Mouse (Mus musculus) embryo, embryonic 10 days (tissue): ENCODE results near the gene Ctsw.
"Not testable (repeated sequence)": the region's sequence is repeated elsewhere in the genome, so short reads cannot be mapped to it uniquely, and the experiment has no call there.

Experiments
- DNase-seq: peaks from one replicate; pipeline ENCODE4 v3.0.0-alpha.2; 2015; ENCODE audit warnings: low spot score

Gene Ctsw

DNA sequence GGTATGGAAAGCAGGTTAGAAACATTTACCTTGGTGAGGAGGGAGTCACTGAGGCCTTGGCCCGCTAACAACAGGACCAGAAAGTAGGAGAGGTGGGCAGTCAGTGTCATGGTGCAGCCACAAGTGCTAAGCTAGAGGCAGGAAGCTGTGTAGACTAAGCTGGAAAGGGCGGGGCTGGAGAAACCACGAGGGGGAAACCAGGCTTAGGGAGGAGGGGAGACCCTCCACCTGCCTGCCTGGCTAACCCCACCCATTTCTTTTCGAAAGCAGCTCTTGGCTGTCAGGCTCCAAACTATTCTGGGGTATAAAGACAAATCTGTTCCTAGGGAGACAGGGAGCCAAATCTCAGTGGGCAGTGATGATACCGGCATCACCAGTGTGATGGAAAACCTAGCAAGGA lies at the start of gene Ctsw:
Gene Ctsw, minus strand, starts transcription at position 134 of the 400 bp plus-strand sequence.
- DNase-seq = no peak

DNA sequence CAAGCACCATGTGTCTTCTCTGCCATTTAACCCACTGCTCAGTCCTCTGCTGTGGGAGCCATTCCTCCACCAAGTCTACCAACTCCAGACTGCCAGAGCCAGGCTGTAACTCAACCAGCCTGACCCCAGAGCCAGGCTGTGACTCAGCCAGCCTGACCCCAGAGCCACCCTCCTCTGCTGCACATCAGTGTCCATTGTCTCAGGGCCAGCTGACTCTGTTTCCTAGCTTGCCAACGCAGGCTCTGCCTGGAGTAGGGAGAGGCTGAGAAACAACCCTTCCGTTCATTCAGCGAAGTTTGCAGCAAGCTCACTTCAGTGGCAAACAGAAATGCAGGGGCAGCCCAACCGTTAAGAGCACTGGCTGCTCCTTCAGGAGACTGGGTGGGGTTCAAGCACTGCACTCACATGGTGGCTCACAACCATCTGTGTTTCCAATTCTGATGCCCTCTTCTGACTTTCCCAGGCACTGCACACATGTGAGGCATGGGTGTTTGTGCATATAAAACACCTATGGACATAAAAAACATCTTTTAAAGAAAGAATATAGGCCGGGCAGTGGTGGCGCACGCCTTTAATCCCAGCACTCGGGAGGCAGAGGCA lies 48.7 kb upstream of the Ctsw start:
- DNase-seq = no peak

DNA sequence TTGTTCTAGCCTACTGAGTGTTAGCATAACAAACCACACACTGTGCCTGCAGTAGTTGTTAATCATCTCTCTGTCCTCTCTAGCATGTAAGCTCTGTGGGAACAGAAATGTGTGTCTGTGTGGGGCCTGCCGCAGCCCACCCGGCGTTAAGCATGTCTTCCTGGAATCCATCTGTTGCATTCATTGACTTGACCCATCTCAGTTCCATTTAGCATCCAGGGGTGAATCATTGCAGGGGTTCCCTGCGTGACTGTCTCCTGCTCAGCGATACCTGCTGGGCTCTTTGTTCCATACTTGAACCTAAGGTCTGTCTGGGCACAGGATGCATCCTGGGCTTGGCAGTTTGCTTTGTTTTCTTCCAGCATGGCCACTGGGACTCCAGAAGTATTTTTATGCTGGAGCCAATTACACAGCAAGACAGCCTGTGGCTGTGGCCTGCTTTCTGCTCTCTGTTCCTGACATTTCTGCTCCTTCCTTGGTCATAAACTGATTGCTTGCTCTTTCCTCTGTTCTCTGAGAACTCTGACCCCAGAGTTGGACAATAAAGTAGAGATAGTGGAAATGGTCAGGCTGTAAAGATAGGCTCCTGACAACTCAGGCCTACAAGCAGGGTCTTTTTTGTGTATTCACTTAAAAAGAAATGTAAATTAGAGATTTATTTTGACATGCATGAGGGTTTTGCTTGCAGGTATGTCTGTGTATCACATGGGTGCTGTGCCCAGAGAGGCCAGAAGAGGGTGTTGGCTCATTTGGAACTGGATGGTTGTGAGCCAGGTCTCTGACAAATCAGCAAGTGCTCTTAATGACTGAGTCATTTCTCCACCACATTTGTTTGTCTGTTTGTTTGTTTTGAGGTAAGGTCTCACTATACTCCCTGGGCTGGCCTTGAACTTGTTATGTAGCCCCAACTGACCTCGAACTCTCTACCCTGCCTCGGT lies 47.8 kb upstream of the Ctsw start:
- DNase-seq = no peak

DNA sequence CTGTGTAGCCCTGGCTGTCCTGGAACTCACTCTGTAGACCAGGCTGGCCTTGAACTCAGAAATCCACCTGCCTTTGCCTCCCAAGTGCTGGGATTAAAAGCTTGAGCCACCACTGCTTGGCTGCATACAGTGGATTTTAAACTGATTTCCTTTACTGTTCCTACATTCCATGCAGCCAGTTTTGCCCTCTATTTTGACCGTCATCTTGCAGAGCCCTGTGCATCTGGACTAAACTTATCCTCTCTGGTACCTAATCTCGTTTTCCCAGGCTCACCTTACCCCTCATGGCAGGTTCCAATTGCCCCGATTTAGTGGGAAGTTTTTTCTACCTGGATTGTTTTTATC lies 44.7 kb upstream of the Ctsw start:
- DNase-seq = no peak

DNA sequence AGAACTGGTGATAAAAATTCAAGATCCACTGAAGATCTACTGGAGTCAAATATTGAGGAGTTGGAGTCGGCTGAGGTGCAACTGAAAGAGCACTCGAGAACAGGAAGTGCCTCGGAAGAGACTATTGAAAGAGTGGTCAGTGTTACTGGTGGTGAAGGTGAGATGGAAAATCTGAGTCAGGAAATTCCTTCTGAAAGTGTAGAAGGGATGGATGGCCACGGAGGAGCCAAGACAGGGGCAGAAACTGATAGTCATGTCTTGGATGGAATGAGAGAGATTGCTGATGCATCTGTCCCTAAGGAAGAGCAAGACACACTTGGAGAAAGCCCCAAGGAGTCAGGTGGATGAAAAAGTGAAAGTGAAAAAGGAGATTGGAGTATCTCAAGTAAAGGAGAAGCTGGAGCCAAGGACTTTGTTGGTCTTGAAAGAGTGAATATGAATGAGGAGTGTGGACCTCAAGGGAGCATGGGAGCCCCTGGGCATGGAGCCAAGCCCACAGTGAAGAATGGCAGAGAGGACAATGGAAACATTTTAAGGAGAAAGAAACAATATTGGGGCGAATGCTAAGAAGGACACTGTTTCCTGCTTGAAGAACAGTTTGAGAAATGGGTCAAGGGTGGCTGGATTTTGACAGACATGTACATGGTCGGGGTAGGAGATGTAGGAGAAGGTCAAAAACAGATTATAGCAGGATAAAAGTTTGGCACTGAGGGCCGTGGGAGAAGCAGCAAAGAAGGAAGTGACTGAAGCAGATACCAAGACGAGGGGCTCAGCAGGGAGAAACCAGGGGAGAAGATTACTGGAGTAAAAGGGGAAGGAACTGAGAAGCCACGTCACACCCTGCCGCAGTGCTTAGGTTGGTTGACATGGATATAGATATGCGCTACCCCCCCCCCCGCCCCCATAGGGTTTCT lies 44.0 kb upstream of the Ctsw start:
- DNase-seq = no peak

DNA sequence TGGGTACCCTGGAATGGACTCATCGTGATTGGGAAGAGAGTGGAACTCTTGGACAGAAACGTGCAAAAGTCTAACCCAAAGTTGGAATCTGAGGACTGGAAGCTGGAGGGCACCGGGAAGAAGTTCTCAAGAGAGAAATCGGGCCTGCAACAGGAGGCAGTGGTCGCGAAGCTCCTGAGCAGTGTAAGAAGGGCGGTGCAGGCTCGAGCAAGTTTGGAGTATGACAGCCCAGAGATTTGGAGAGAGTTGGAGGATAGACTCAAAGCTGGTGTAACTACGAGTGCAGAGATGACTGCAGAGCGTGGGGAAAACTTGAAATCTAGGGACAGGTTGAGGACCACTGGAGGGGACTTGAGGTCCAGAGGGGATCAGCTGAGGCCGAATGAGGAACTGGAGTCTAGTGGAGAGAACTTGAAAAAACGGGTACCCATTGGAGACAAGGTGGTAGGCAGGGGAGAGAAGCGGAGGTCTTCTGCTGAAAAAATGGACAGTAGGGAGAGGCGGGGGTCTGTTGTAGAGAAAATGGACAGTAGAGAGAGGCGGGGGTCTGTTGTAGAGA lies 42.8 kb upstream of the Ctsw start:
- DNase-seq = no peak

DNA sequence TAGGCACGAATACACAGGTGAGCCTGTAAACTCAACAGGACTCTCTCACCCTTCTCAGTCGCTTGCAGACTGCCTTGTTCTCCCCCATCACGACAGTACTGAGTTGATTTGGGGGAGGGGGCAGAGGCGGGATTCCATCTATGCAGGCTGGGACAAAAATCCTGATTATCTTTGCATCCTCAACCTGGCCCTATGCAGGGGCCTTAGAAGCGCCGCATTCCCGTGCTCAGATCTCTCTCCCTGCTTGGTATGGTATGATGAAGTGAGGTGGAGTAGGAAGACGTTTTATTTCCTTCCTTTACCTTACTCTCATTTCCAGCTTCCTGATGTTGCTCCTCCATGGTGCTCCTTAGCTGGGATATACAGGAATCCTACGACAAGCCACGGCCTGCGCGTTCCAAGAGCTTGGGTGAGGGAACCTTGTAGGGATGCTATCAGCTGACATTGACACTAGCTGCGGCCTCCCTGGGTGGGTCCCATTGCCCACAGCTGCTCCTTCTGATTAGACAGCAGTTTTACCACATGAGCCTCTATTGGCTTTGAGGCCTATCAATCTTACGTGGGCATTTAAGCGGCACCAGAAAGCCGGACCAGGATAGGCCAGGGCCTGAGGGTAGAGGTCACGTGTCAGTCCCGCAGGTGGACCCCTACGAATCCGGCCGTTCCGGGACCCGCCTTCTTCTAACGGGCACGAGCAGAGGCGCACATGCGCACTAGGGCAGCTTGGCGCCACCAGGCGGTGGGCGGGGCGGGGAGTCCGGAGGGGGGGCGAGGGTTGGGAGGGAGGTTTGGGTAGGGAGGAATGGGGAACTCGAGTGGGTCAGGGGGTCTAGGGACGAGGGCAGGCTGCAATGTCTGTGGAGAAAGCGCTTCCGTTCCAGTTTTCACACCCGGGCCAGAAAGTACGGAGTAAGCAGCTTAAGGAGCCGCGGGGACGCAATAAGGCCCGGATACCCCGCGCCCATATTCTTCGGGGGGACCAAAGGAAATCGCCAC lies 42.0 kb upstream of the Ctsw start, which contains the start of gene Snx32:
Gene Snx32, minus strand, starts transcription at position 508 of the 996 bp plus-strand sequence.
- peak; percentile 96 for DNase-seq

DNA sequence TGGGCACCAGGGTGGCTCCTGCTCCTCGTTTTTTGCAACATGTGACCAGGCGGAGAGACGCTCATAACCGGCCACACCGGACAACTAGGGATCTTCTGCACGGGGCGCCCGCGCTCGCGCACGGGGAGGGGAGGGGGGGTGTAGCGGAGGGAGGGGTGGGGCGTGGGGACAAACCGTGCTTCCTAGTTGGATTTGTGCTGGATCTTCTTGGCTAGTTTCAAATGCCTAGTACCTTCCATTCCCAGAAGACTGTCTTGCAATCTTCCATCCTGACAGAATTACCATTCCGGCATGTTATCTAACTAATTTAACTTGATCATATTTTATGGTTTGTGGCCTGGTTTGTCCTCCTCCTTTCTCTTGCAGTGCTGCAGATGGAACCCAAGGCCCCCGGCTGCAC lies 35.4 kb upstream of the Ctsw start, which contains the start of gene 1700020D05Rik:
Gene 1700020D05Rik, minus strand, starts transcription at position 101 of the 400 bp plus-strand sequence.
- no peak for DNase-seq

DNA sequence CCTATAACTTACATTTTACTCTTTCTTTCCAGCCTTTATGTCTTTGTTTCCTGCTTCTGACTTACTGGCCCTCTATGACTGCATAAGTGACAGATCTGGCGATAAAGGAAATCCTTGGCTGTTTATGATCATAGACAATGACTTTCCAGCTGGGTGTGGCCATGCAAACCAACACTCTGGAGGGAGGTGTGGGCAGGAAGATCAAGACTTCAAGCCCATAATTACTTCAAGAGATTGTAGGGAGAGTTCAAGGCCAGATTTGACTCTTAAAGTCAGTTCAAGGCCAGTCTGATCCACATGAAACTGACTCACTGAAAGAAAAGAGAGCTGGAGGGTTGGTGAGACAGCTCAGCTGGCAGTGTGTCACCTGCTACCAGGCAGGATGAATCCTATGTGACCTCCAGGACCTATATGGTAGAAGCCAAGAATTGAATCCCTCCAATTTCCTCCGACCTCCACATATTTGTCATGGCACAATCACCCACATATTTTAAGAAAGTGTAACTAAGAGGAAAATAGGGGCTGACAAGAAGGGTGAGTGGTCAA lies 32.1 kb upstream of the Ctsw start:
- no peak for DNase-seq

DNA sequence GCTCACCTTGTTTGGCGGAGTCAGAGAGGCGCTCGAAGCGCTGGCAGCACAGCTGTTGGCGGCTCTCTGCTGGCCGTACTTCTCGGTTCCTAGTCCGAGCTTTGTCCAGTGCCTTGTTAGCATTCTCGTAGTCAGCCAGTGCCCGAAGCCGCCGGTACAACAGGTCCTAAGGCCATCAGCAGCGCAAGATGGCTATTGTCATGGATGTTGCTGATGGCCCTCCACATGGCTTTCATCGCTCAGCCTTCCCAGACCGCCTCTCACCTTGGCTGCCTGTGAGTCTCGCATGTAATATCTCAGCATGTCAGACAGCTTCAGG lies 27.7 kb upstream of the Ctsw start:
- no peak for DNase-seq

DNA sequence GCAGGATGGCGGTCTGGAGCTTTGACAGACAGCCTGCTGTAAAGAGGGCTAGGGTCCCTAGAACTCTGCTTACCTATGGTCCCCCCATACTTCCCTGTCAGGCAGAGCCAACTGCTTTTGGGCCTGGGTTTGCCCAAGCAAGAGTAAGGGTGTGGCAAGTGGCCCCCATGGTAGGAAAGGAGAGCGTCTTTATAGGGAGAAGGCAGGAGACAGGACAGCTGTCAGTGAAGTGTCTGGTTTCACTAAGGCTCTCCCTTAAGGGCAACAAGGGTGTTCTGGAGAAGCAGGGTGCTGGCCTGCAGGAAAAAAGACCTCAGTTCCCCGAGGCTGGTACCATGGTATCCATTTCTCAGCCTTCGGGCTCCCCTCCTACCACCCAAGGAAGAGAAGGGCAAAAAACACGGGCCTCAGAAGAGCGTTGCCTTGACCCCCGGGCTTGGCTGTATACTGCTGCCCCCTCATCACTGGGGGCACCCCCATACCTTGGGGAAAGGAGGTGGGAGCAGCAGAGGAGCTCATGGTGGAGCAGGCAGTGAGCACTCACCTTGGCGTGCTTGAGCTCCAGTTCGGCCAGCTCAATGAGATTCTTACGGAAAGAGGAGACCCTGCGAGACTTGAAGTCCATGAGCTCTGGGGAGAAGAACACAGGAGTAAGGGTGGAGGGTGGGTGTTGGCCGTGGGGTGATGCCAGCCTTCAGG lies 27.2 kb upstream of the Ctsw start:
- DNase-seq = no peak

DNA sequence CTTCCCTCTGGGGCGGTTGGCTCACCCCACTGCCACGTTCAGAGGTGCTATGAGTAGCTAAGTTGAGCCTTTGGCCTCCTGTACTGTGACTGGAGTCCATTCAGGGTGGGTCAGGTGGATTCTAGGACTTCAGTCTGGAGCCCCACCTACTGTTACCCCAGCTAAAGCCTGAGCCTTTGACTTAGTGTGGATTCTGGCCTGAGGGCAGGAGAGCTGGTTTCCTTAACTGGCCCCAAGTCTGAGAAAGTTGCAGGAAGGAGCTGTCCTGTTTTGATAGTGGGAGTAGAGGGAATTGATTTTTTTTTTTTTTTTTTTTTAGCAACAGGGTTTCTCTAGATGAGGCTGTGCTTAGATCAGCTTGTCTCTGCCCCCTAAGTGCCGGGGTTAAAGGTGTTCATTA lies 26.0 kb upstream of the Ctsw start:
- no peak for DNase-seq

DNA sequence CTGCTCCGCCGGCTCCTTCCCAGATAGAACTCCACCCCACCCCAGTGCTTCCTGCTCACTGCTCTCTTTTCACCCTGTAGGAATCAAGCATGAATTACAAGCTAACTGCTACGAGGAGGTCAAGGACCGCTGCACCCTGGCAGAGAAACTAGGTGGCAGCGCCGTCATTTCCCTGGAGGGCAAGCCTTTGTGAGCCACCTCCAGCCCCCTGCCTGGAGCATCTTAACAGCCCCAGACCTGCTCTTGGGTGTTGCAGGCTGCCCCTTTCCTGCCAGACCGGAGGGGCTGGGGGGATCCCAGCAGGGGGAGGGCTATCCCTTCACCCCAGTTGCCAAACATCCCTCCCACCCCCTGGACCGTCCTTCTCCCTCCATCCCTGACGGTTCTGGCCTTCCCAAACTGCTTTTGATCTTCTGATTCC lies 25.0 kb upstream of the Ctsw start:
- not testable (repeated sequence) for DNase-seq

DNA sequence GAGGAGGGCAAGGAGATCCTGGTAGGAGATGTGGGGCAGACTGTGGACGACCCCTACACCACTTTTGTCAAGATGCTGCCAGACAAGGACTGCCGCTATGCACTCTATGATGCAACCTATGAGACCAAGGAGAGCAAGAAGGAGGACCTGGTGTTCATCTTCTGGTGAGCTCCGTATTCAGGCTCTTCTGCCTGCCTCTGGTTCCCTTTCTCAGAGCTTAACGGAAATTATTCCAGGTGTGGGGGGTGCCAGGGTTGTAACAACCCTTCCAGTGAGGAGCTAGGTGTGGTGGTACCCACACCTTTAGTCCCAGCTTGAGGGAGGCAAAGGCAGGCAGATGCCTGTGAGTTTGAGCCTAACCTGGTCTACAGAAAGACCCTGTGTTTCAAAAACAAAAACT lies 24.3 kb upstream of the Ctsw start:
- DNase-seq = no peak

DNA sequence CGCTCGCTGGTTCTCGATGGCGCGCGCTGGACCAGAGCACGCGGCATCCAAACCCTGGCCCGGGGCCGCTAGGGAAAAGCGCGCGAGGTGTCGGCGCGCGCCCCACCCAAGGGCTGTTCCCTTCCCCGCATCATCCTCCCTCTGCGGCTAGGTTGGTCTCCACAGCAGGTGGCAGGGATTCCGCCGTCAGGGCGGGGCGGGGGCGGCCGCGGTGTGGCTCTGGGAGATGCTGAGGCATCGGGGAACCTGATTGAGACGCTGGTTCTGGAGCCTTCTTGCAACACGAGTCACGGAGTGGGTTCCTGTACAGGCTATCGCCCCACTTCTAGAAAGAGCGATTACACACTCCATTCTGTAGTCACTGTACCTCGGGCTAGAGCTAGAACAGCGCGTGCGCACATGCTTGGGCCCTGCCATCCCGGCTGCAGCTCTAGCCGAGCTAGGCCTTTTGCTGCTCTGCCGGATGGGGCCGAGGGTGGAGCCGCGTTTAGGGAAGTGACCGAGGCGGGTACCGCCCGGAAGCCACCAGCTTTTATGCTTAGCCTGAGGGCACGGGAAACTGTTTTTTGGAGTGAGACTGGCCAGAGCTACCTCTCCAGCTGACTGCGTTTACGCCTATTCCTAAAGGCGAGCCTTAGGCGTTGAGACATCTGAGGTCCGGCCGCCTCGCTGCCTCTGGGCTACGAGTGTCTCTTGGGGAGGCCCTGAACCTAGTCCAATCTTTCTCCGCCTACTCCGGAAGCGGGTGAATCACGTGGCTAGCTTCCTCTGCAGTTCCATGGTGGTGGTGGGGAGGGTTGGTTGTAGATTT lies 22.8 kb upstream of the Ctsw start:
- DNase-seq = peak; percentile 86

DNA sequence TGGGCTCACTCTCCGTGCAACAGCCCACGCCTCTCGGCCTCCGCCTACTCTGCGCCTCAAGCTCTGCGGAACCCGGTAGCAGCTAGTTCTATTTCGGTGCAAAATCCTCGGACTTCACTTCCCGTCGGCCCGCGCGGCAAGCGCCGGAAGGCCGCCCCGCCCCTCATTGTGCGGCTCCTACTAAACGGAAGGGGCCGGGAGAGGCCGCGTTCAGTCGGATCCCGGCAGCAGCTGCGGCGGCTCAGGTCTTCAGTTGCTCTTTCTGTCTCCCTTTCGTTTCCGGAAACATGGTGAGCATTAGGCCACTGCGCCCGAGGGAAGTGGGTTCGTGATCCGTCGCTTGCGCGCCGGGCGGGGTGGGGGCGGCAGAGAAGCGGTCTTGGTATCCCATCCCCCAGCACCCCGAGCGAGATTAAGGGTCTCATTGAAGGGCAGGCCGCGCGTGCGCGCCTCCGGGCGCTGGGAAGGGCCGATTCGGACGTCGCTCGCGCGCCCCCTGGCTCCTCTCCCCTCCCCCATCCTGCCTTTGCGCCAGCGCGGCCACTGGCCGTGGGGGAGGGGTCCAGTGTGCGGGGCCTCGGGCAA lies 22.1 kb upstream of the Ctsw start, which contains the start of gene Cfl1:
Gene Cfl1, plus strand, starts transcription at position 143 of the 585 bp plus-strand sequence.
- peak; percentile 96 for DNase-seq

DNA sequence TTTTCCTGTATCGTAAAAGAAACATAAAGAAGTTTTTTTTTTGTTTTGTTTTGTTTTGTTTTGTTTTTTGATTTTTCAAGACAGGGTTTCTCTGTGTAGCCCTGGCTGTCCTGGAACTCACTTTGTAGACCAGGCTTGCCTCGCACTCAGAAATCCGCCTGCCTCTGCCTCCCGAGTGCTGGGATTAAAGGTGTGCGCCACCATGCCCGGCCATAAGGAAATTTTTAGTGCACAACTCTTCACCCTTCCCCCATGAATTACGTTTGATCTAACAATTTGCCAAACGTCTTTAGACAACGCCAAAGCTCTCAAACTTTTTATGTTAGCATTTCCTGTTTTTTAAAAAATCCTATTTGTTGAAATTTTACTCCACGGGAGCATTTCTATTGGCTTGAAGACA lies 21.4 kb upstream of the Ctsw start:
- not testable (repeated sequence) for DNase-seq

DNA sequence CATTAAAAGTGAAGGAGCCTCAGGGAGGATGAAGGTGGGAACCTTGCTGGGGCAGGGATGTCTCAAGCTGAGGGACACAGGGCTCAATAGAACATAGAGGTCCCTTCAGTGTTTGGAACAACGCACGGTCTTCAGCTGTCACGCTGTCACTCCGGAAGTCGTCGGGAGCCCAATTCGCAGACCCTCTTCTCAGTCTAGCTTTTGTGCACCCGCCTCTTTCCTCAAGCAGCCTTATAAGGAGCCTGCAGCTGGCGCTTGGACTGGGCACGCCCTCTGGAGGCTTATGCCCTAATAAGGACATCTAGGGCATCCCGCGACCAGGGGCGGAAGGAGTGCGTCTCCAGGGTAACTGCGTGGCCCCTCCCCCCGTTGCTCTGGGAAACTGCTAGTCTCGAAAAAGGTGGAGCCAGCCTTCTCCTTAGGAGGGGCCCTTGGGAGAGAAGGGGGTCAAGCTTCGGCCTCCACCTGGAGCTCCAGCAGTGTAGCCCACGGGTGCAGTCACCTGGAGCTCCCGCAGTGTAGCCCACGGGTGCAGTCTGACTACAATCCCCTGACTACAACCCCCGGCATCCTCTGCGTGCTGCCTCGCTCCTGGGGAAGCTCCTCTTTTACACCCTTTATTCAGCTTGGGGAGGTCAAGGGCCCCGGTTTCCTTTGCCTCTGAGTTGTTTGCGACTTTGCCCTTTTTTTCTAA lies 20.7 kb upstream of the Ctsw start:
- DNase-seq = peak; percentile 99
